Mouse (Mus musculus): ENCODE measurements around the gene Mecom.

DNA sequence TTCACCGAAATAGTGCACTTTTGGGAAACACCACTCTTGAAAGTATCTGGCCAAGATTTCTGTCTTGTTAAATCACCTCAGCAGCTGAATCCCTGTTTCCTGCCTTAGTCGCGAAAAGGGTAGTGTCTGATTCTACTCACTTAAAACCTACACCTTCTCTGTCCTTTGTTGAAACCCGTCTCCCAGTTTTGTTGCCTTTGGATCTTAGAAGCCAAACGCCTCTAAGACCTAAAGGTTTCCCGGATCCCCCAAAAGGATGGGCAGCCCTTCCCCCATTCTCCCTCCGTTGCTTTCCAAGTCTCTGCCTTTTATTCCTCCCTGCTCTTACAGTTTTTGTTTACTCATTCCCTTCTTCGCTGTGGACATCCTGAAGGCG is 32.0 kb downstream of the Mecom start:
- TF ChIP-seq MAFK (IDR thresholded peaks at IDR 0.05; ENCODE audit: insufficient replicate concordance, low read length): no peak
- TF ChIP-seq POLR2A (IDR thresholded peaks at IDR 0.05; ENCODE audit: low read depth, low read length): no peak
- TF ChIP-seq ZNF384 (IDR thresholded peaks at IDR 0.05; ENCODE audit: low read depth, low read length): no peak
- TF ChIP-seq CTCF (conservative IDR thresholded peaks at IDR 0.05 in 1 of 2, IDR thresholded peaks at IDR 0.05 in 1 of 2; ENCODE audit: low read depth in 2 of 2, low read length in 2 of 2): no peak
- TF ChIP-seq MXI1 (IDR thresholded peaks at IDR 0.05; ENCODE audit: low read depth, low read length): no peak
- no peak for TF ChIP-seq USF1 (IDR thresholded peaks at IDR 0.05; ENCODE audit: low read depth, low read length)
- no peak for TF ChIP-seq USF2 (conservative IDR thresholded peaks at IDR 0.05; ENCODE audit: low read depth, low read length)
- no peak for TF ChIP-seq BHLHE40 (IDR thresholded peaks at IDR 0.05; ENCODE audit: low read depth, low read length)
- no peak for TF ChIP-seq ZC3H11A (IDR thresholded peaks at IDR 0.05; ENCODE audit: low read depth, low read length)
- no peak for TF ChIP-seq EP300 (IDR thresholded peaks at IDR 0.05; ENCODE audit: low read length)
- no peak for TF ChIP-seq ZMIZ1 (IDR thresholded peaks at IDR 0.05; ENCODE audit: low read depth, low read length)
- no peak for TF ChIP-seq TCF12 (IDR thresholded peaks at IDR 0.05; ENCODE audit: low read depth, low read length)
- TF ChIP-seq UBTF (IDR thresholded peaks at IDR 0.05; ENCODE audit: low read depth, low read length): no peak
- no peak for TF ChIP-seq SIN3A (IDR thresholded peaks at IDR 0.05; ENCODE audit: low read length)

Measured in CH12.LX (cell line).